Mouse (Mus musculus) cerebellum, adult 2 months (tissue): ENCODE data around the gene Irgq.

Experiments used
- CTCF ChIP-seq: fragments of 200-500 bp; IDR thresholded peaks from 2 replicates; pipeline ENCODE4 v1.5.1; 2011; ENCODE audit warnings: low read depth, mild to moderate bottlenecking, control low read depth, low read length, moderate library complexity, borderline replicate concordance; ENCODE audit not compliant: insufficient read depth
- POLR2A ChIP-seq: fragments of 200-500 bp; IDR thresholded peaks from 2 replicates; pipeline ENCODE4 v1.6.1; 2011; ENCODE audit warnings: low read length, control low read depth, borderline replicate concordance; ENCODE audit not compliant: insufficient read depth

DNA sequence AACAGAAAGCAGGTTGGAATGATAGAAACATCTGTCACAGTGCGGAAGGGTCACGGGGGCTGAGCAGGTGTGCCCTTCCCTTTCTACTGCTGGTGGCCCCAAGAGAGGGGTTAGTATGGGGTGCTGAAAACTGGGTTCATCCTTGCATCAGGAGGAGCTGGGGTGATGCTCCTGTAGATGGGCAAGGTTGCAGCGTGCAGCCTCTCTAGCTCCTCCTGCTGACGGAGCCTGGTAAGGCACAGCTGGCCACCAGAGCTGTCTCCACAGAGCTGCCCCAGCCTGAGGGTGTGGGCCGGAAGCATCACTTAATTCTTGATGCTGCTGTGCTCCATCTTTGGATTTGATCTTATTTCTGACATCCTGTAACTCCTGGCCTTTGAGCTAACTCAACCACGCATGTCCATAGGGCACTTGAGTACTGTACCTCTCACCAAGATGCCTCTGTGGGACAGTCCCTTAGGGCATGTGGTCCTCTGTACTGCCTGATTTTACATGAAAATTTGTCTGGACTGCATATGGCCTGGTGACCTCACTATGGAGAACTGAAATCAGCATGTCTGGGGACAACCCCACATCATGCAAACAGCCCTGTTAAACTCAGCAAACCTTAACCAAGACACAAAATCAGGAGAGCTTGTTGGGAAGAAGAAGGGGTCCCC is 34.2 kb downstream of the Irgq start:
- TF ChIP-seq POLR2A (no peak), CTCF (peak; percentile 98)
